Mouse (Mus musculus): ENCODE results near the gene 2310034C09Rik.
"Not testable (repeated sequence)": the region's sequence is repeated elsewhere in the genome, so short reads cannot be mapped to it uniquely, and the experiment has no call there.

The 2310034C09Rik gene

DNA sequence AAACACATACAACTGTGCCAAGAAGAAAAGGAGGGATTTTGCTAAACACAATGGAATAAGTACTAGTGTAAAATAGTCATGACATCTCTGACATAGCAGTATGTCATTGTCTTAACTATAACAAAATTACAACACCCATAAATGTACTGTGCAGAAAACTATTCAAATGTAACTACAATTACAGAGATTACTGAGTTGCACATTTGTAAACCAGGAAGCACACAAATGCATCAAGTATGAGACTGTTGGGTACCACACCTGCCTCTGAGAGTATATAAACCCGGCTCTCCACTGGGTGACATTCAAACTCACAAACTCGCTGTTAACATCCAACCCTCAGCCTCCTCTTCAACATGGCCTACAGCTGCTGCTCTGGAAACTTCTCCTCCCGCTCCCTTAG lies at the start of gene 2310034C09Rik:
Gene 2310034C09Rik (plus strand): TSS at position 301 of the 400 bp plus-strand sequence.
- DNase-seq (ENCODE audit: low spot score): not testable (repeated sequence)

DNA sequence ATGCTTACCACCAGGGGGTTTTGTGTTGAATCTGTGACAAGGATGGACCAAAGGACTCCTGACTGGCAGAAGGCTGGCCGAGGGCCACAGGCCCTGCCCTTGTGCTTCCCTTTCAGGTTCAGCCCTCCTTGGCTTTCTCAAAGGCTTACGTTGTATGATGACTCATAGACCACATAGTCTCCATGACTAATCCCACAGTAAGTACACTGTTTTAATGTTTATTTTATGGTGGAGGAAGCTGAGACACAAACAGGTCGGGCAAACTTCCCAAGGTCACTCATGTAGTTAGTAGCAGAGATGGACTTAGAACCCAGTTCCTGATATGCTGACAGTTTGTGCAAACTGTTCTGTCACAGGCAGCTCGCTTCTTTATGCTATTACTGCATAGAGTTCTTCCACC lies 47.9 kb upstream of the 2310034C09Rik start:
- no peak for DNase-seq (ENCODE audit: low spot score)

- DNase-seq (ENCODE audit: low spot score): no peak
These were observed 47.4 kb upstream of the 2310034C09Rik start for GRCm38 (mm10) chr16:88711245-88711644.

GRCm38 (mm10) chr16:88716549-88716948 lies 42.1 kb upstream of the 2310034C09Rik start:
- no peak for DNase-seq (ENCODE audit: low spot score)

DNA sequence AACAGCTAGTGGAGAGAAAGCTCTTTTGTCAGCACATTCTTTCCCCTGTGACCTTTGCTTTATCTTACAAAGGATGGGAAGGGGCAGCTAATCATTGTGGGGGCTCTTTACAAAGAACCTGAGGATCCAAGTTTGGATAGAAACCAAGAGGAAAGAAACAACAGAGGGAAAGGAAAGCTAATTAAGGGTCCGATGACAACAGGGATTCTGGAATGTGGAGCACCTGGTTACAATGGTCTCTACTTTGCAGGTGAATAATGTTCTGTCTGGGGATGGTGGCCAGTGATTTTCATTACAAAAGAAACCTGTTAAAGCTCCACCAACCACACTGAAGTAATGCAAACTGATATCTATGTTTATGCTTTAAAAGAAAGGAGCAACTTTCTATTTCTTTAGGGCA lies 38.6 kb upstream of the 2310034C09Rik start:
- no peak for DNase-seq (ENCODE audit: low spot score)

DNA sequence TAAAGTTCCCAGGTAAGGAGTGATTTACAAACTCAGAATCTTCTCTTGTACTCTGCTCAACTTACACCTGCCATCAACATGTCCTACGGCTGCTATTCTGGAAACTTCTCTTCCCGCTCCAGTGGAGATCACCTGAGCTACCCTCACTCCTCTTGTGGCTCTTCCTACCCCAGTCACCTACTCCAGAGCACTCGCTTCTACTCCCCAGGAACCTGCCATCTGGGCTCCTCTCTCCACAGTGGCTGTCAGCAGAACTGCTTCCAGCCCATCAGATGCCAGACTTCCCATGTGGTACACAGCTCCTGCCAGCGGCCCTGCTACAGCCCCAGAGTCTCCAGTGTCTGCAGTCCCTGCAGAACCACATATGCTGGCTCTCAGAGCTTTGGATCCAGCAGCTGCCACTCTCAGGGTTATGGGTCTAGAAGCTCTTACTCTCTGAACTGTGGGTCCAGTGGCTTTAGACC lies 29.8 kb upstream of the 2310034C09Rik start, which contains the start of gene Krtap13-1:
Gene Krtap13-1 (plus strand): TSS at position 51 of the 464 bp plus-strand sequence.
- no peak for DNase-seq (ENCODE audit: low spot score)

DNA sequence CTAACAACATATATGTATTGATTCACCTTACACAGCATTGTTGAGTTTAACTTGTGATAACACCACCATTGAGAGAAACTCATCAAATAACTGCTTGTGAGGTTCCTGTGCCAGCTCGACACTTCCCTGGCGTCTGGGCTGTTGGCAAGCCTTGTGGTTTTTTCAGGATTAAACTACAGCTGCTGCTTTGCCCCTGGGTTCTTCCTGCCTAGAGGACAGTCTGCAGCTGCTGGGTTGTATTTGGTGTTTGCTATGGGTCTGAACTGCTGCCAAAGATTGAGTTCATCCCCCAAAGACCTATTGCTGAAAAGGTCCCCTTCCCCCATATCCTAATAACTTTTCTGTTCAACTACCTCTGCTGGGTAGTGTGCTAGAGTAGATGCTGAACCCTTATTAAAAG lies 23.3 kb upstream of the 2310034C09Rik start:
- DNase-seq (ENCODE audit: low spot score): no peak

- DNase-seq (ENCODE audit: low spot score): no peak
These were observed 13.8 kb upstream of the 2310034C09Rik start for GRCm38 (mm10) chr16:88744750-88745340.

DNA sequence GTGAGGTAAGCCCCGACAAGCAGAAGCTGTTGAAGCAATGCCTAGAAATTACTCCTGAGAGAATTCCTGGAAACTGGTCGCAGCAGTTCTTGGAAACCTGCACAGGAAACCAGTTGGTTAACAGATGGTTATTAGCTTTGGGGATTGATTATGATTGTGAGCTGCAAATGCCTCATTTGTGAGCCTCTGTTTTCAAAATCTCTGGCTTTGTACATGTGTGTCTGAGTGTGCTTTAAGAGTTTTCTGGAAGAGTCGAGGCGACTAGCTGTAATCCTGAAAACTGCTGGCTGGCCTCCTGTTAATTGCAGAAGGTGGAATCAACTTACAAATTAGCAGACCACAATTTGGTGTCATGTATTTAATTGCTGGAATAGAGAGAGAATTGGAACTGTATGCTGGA lies 10.7 kb upstream of the 2310034C09Rik start:
- DNase-seq (ENCODE audit: low spot score): no peak

DNA sequence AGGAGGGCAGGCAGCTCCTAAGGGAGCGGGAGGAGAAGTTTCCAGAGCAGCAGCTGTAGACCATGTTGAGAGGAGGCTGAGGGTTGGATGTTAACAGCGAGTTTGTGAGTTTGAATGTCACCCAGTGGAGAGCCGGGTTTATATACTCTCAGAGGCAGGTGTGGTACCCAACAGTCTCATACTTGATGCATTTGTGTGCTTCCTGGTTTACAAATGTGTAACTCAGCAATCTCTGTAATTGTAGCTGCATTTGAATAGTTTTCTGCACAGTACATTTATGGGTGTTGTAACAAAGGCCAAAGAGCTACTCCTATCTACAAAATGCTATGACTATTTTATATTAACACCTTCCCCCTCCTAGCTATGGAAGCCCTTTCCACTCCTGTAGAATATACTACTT lies 7.1 kb upstream of the 2310034C09Rik start, which contains the start of gene Krtap13:
Gene Krtap13 (minus strand): TSS at position 101 of the 400 bp plus-strand sequence.
- DNase-seq (ENCODE audit: low spot score): not testable (repeated sequence)

- DNase-seq (ENCODE audit: low spot score): no peak
These were observed 15.5 kb downstream of the 2310034C09Rik start, which contains the start of gene 2310057N15Rik for GRCm38 (mm10) chr16:88774106-88774505. 2310057N15Rik (minus strand) TSS chr16:88774206.

DNA sequence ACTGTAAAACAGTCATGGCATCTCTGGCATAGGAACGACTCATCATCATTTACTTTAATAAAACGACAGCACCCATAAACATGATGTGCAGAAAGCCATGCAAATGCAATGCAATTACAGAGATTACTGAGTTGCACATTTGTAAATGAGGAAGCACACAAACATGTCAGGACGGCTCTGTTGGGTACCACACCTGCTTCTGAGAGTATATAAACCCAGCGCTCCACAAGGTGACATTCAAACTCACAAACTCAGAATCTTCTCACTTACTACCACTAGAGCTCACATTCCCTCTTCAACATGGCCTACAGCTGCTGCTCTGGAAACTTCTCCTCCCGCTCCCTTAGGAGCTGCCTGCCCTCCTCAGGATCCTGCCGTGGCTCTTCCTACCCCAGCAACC lies 18.9 kb downstream of the 2310034C09Rik start, which contains the start of gene Gm5965:
Gene Gm5965 (plus strand): TSS at position 301 of the 400 bp plus-strand sequence.
- DNase-seq (ENCODE audit: low spot score): no peak

DNA sequence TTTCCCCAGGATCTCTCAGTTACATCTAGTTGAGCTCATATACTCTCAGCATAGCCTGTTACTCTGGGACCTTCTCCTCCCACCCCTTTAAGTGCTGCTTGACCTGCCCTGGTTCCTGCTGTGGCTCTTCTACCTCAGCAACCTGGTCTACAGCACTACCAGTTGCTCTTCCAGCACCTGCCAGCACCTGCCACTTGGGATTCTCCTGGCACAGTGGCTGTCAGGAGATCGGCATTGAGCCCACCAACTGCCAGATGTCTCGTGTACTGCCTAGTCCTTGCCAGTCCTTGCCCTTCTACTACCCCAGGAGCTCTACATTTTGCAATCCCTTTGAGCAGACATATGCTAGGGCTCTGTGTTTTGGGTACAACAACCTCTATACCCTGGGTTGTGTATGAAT lies 28.1 kb downstream of the 2310034C09Rik start:
- DNase-seq (ENCODE audit: low spot score): no peak
